Mouse (Mus musculus) granulocyte monocyte progenitor cell, adult 5-6 weeks (primary cell): ENCODE results near the gene Prune1. TPM values are rescaled to one million over a fixed set of nuclear protein-coding genes. Genes with fewer than 3 reads are reported as not detected.
"Not testable (repeated sequence)": the region's sequence is repeated elsewhere in the genome, so short reads cannot be mapped to it uniquely, and the experiment has no call there.

ENCODE experiments used
- ATAC-seq: replicated peaks from 2 replicates; pipeline ENCODE4 v1.8.0; 2016; ENCODE audit warnings: mild to moderate bottlenecking, moderate TSS enrichment, inconsistent platforms; ENCODE audit not compliant: poor library complexity, severe bottlenecking
- total RNA-seq, 2 experiments: library from RNA; stranded (forward) in 1 of 2; stranded (reverse) in 1 of 2; fragments of 200-712, 200-1000 nt in 1 of 2; fragments of >200 nt in 1 of 2; fragmentation: Nextera tagmentation in 1 of 2; gene quantifications; 2 replicates each; pipeline ENCODE4 v1.2.3; 2014 to 2017

The Prune1 gene
- total RNA-seq, 2 experiments from 2014 or later = 11.3 to 25.4 TPM

GRCm38 (mm10) chr3:95224295-95224694, 57.6 kb downstream of the Prune1 start:
- no peak for ATAC-seq

- ATAC-seq = no peak
These were observed 58.8 kb downstream of the Prune1 start for GRCm38 (mm10) chr3:95223041-95223440.

- 0 out of 2 replicates have a peak, but pooled peaks have one; percentile 7 for ATAC-seq
These were observed 63.3 kb downstream of the Prune1 start for GRCm38 (mm10) chr3:95218466-95219137.

- ATAC-seq = peak; percentile 86
These were observed 64.4 kb downstream of the Prune1 start, which contains the start of gene Gabpb2 for GRCm38 (mm10) chr3:95217255-95218134. Gabpb2 (minus strand) TSS chr3:95217916.

- ATAC-seq = no peak
These were observed 65.1 kb downstream of the Prune1 start for GRCm38 (mm10) chr3:95216655-95217254.

- ATAC-seq = no peak
These were observed 68.3 kb downstream of the Prune1 start for GRCm38 (mm10) chr3:95213609-95213975.

GRCm38 (mm10) chr3:95212889-95213608, 68.8 kb downstream of the Prune1 start:
- ATAC-seq = not testable (repeated sequence)

- ATAC-seq = no peak
These were observed 71.3 kb downstream of the Prune1 start for GRCm38 (mm10) chr3:95210585-95210984.

- no peak for ATAC-seq
These were observed 73.6 kb downstream of the Prune1 start for GRCm38 (mm10) chr3:95208286-95208685.

GRCm38 (mm10) chr3:95203880-95204279, 78.0 kb downstream of the Prune1 start:
- ATAC-seq = no peak

Other genes starting within 250 kb of the Prune1 start
- 112 and 128 TPM in 2 replicates for gene Psmd4, start 239.5 kb downstream of the Prune1 start, total RNA-seq (2014; fragmentation: Nextera tagmentation)
- gene Psmd4, start 239.5 kb downstream of the Prune1 start, total RNA-seq (2017) = 196 and 226 TPM in 2 replicates
- 22.8 and 23.8 TPM in 2 replicates for gene Pip5k1a, start 175.1 kb downstream of the Prune1 start, total RNA-seq (2014; fragmentation: Nextera tagmentation)
- gene Pip5k1a, start 175.1 kb downstream of the Prune1 start, total RNA-seq (2017) = 14.4 and 16.0 TPM in 2 replicates
- 54.8 and 58.1 TPM in 2 replicates for gene Vps72, start 171.1 kb downstream of the Prune1 start, total RNA-seq (2014; fragmentation: Nextera tagmentation)
- 50.0 and 62.4 TPM in 2 replicates for gene Vps72, start 171.1 kb downstream of the Prune1 start, total RNA-seq (2017)
- 9.4 and 13.9 TPM in 2 replicates for gene Tmod4, start 157.6 kb downstream of the Prune1 start, total RNA-seq (2014; fragmentation: Nextera tagmentation)
- not detected in 2 replicates for gene Tmod4, start 157.6 kb downstream of the Prune1 start, total RNA-seq (2017)
- gene Scnm1, start 148.1 kb downstream of the Prune1 start, total RNA-seq (2014; fragmentation: Nextera tagmentation) = 41.2 and 82.8 TPM in 2 replicates
- gene Scnm1, start 148.1 kb downstream of the Prune1 start, total RNA-seq (2017) = 53.1 and 64.1 TPM in 2 replicates
- 3.1 and 4.3 TPM in 2 replicates for gene Lysmd1, start 148.0 kb downstream of the Prune1 start, total RNA-seq (2014; fragmentation: Nextera tagmentation)
- 2.7 and 4.4 TPM in 2 replicates for gene Lysmd1, start 148.0 kb downstream of the Prune1 start, total RNA-seq (2017)
- 30.5 and 40.2 TPM in 2 replicates for gene Tnfaip8l2, start 139.7 kb downstream of the Prune1 start, total RNA-seq (2014; fragmentation: Nextera tagmentation)
- gene Tnfaip8l2, start 139.7 kb downstream of the Prune1 start, total RNA-seq (2017) = 21.0 and 24.3 TPM in 2 replicates
- not detected in 2 replicates for gene Sema6c, start 121.6 kb downstream of the Prune1 start, total RNA-seq (2014; fragmentation: Nextera tagmentation)
- gene Sema6c, start 121.6 kb downstream of the Prune1 start, total RNA-seq (2017) = not detected in 2 replicates
- 36.0 and 54.3 TPM in 2 replicates for gene Gabpb2, start 64.2 kb downstream of the Prune1 start, total RNA-seq (2014; fragmentation: Nextera tagmentation)
- gene Gabpb2, start 64.2 kb downstream of the Prune1 start, total RNA-seq (2017) = 39.8 and 43.6 TPM in 2 replicates
- gene Cdc42se1, start 53.3 kb downstream of the Prune1 start, total RNA-seq (2014; fragmentation: Nextera tagmentation) = 93.6 and 99.1 TPM in 2 replicates
- 43.0 and 61.6 TPM in 2 replicates for gene Cdc42se1, start 53.3 kb downstream of the Prune1 start, total RNA-seq (2017)
- 3.2 and 6.9 TPM in 2 replicates for gene Mllt11, start 49.9 kb downstream of the Prune1 start, total RNA-seq (2014; fragmentation: Nextera tagmentation)
- gene Mllt11, start 49.9 kb downstream of the Prune1 start, total RNA-seq (2017) = 1.7 and 1.9 TPM in 2 replicates
- 1.0 TPM in 1 of 2 replicates, not detected in the other for gene Gm128, start 40.5 kb downstream of the Prune1 start, total RNA-seq (2014; fragmentation: Nextera tagmentation)
- gene Gm128, start 40.5 kb downstream of the Prune1 start, total RNA-seq (2017) = 0.22 and 1.8 TPM in 2 replicates
- 0.88 TPM in 1 of 2 replicates, not detected in the other for gene Bnipl, start 30.9 kb downstream of the Prune1 start, total RNA-seq (2014; fragmentation: Nextera tagmentation)
- not detected in 2 replicates for gene Bnipl, start 30.9 kb downstream of the Prune1 start, total RNA-seq (2017)
- 26.9 and 56.5 TPM in 2 replicates for gene Mindy1, start 731 bp downstream of the Prune1 start, total RNA-seq (2014; fragmentation: Nextera tagmentation)
- gene Mindy1, start 731 bp downstream of the Prune1 start, total RNA-seq (2017) = 22.8 and 30.0 TPM in 2 replicates
- 15.5 and 18.0 TPM in 2 replicates for gene Anxa9, start 25.1 kb upstream of the Prune1 start, total RNA-seq (2014; fragmentation: Nextera tagmentation)
- gene Anxa9, start 25.1 kb upstream of the Prune1 start, total RNA-seq (2017) = 5.0 and 5.4 TPM in 2 replicates
- gene Cers2, start 32.7 kb upstream of the Prune1 start, total RNA-seq (2014; fragmentation: Nextera tagmentation) = 193 and 213 TPM in 2 replicates
- gene Cers2, start 32.7 kb upstream of the Prune1 start, total RNA-seq (2017) = 87.8 and 88.6 TPM in 2 replicates
- 40.6 and 43.4 TPM in 2 replicates for gene Setdb1, start 75.1 kb upstream of the Prune1 start, total RNA-seq (2014; fragmentation: Nextera tagmentation)
- gene Setdb1, start 75.1 kb upstream of the Prune1 start, total RNA-seq (2017) = 28.9 and 32.8 TPM in 2 replicates
- not detected in 2 replicates for gene 4930558C23Rik, start 120.8 kb upstream of the Prune1 start, total RNA-seq (2014; fragmentation: Nextera tagmentation)
- not detected in 2 replicates for gene 4930558C23Rik, start 120.8 kb upstream of the Prune1 start, total RNA-seq (2017)
- gene Arnt, start 152.3 kb upstream of the Prune1 start, total RNA-seq (2014; fragmentation: Nextera tagmentation) = 31.4 and 34.3 TPM in 2 replicates
- gene Arnt, start 152.3 kb upstream of the Prune1 start, total RNA-seq (2017) = 14.7 and 17.1 TPM in 2 replicates
- gene Ctsk, start 217.2 kb upstream of the Prune1 start, total RNA-seq (2014; fragmentation: Nextera tagmentation) = not detected in 2 replicates
- gene Ctsk, start 217.2 kb upstream of the Prune1 start, total RNA-seq (2017) = not detected in 2 replicates
- gene Ctss, start 244.7 kb upstream of the Prune1 start, total RNA-seq (2014; fragmentation: Nextera tagmentation) = 26.1 and 42.2 TPM in 2 replicates
- gene Ctss, start 244.7 kb upstream of the Prune1 start, total RNA-seq (2017) = 74.5 and 94.5 TPM in 2 replicates